Mouse (Mus musculus) lung, embryonic 16.5 days (tissue): Measurements from ENCODE around the gene Pcdh15. TPM values are rescaled to one million over a fixed set of nuclear protein-coding genes. Genes with fewer than 3 reads are reported as not detected.

Experiments
- ATAC-seq: fragments of 200-750 bp; cut with Nextera tagmentation; 2 replicates; pipeline ENCODE4 v1.8.0; 2017; ENCODE audit warnings: low read depth, mild to moderate bottlenecking, moderate library complexity
- H3K27ac ChIP-seq: fragments of 300-500 bp; sonication (generic); 2 replicates; pipeline ENCODE4 v1.5.1; 2014; ENCODE audit warnings: mild to moderate bottlenecking, control low read depth, low read length
- H3K27me3 ChIP-seq: fragments of 300-500 bp; sonication (generic); 2 replicates; pipeline ENCODE4 v1.6.1; 2014; ENCODE audit warnings: low read depth, low read length, mixed read lengths; ENCODE audit not compliant: control insufficient read depth, insufficient read depth
- H3K36me3 ChIP-seq: fragments of 300-500 bp; sonication (generic); 2 replicates; pipeline ENCODE4 v1.6.1; 2014; ENCODE audit warnings: low read length; ENCODE audit not compliant: control insufficient read depth, insufficient read depth
- H3K4me1 ChIP-seq: fragments of 300-500 bp; sonication (generic); replicated peaks from 2 replicates; pipeline ENCODE4 v1.6.1; 2014; ENCODE audit warnings: low read length, mixed read lengths; ENCODE audit not compliant: control insufficient read depth, insufficient read depth
- H3K4me2 ChIP-seq: fragments of 300-500 bp; sonication (generic); 2 replicates; pipeline ENCODE4 v1.6.1; 2014; ENCODE audit warnings: low read depth, low read length, control low read depth
- H3K4me3 ChIP-seq: fragments of 300-500 bp; sonication (generic); 2 replicates; pipeline ENCODE4 v1.5.1; 2014; ENCODE audit warnings: mild to moderate bottlenecking, low read length, control low read depth
- H3K9ac ChIP-seq: fragments of 300-500 bp; sonication (generic); 2 replicates; pipeline ENCODE4 v1.6.1; 2014; ENCODE audit warnings: low read length, control low read depth
- H3K9me3 ChIP-seq: fragments of 300-500 bp; sonication (generic); 2 replicates; pipeline ENCODE4 v1.6.1; 2016; ENCODE audit warnings: low read length; ENCODE audit not compliant: control insufficient read depth
- WGBS: fragments of 180-500 bp; shearing (Covaris S2); extraction: QIAGEN DNeasy Blood & Tissue Kit; methylation state at CpG from one replicate; pipeline ENCODE4 v1.1.7; 2014; 5-methylcytosine and 5-hydroxymethylcytosine counted together
- polyA plus RNA-seq: library from polyadenylated mRNA; unstranded; fragments of >200 nt; fragmentation: Nextera tagmentation; extraction: Ambion mirVana; gene quantifications from 2 replicates; pipeline ENCODE4 v1.2.1, GENCODE M21; 2015

Gene Pcdh15
- polyA plus RNA-seq, 1 experiment from 2014 or later = 0.08 TPM

DNA sequence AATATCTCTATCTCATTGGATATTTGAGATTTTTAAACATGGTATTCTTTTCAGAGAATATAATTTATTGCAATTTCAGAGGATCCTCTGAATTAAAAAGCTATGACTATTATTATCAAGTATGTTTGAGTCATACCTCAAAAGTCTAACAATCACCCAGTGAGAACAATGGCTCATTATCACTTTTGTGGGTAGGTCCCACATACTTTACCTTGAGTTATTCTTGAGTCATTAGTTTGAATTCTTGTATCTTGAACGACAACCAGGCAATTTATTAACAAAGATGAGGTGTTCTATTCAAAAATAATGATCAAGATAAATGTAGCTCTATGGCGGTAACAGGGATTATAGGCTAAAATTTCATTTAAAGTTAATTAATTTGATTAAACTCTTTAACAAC lies 1439.2 kb downstream of the Pcdh15 start:
- no peak overlapping the region for H3K9ac ChIP-seq
- no peak overlapping the region for H3K27ac ChIP-seq
- no peak overlapping the region for H3K4me2 ChIP-seq
- 66% methylated on average over 2 of the region's 2 CpGs for WGBS
- no peaks in the 10 kb centered on the region for H3K36me3 ChIP-seq
- H3K4me3 ChIP-seq = no peak overlapping the region
- H3K27me3 ChIP-seq = no peaks in the 10 kb centered on the region
- ATAC-seq = no peak
- no peaks in the 10 kb centered on the region for H3K9me3 ChIP-seq
- H3K4me1 ChIP-seq = no peaks in the 10 kb centered on the region

DNA sequence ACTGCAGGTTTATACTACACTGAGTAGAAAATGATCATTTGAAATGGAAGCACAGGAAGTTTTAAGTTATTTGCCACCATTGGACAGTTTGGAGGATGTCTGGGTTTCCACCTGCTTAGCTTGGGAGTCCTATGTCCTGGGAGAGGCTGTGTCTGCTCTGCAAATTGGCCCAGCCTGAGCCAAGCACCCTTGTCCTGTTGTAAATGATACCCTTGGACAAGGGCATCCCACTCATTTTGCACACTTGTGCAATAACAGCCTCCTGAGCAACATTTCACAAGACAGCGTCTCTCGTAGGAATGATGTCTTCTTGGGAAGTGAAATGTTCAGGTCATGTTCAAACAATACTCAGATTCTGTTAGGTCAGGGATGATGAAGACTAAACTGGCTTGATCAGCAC lies 1456.2 kb downstream of the Pcdh15 start:
- no peak for ATAC-seq
- no peak overlapping the region for H3K9ac ChIP-seq
- no peaks in the 10 kb centered on the region for H3K36me3 ChIP-seq
- H3K4me2 ChIP-seq = no peak overlapping the region
- no peaks in the 10 kb centered on the region for H3K4me1 ChIP-seq
- H3K27ac ChIP-seq = no peak overlapping the region
- no peaks in the 10 kb centered on the region for H3K27me3 ChIP-seq
- H3K9me3 ChIP-seq = no peaks in the 10 kb centered on the region
- 73% methylated on average over 2 of the region's 2 CpGs for WGBS
- H3K4me3 ChIP-seq = no peak overlapping the region

DNA sequence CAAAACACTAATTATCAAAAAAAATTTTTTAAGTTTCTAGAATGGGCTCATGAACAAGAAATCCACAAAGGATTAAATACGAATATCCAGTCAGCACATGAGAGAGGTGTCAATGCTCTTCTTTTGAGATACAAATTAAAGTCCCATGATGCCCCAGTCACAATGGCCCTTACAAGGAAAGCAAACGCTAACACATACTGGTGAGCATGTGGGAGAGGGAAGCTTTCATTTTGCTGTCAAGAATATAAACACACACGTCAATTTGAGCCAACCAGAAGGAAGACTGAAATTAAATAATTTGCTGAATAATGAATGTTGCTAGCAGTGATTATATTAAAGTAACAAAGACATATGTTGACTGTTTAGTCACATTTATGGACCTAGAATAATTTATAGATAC lies 1470.5 kb downstream of the Pcdh15 start:
- H3K4me1 ChIP-seq = no peaks in the 10 kb centered on the region
- 51% methylated on average over 3 of the region's 3 CpGs for WGBS
- no peaks in the 10 kb centered on the region for H3K9me3 ChIP-seq
- no peaks in the 10 kb centered on the region for H3K27me3 ChIP-seq
- H3K36me3 ChIP-seq = no peaks in the 10 kb centered on the region
- no peak for ATAC-seq
- H3K27ac ChIP-seq = no peak overlapping the region
- H3K9ac ChIP-seq = no peak overlapping the region
- no peak overlapping the region for H3K4me3 ChIP-seq
- no peak overlapping the region for H3K4me2 ChIP-seq

DNA sequence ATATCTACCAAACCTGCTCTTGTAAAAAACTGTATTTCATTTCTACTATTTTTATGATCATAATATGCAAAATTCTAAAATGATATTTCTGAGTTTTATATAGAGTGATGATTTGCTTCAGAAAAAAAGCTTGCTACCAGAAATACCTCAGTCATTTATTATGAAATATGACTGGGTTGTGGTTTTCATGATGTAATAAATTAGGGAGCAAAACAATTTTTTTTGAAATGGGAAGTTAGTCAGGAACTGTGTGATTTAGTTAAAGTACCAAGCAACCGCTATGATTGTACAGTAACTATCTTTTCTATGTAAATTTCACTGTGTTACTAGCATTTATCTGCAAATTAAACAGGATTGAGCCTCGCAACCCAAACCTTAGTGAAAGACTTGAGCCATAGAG lies 1480.8 kb downstream of the Pcdh15 start:
- Histone ChIP-seq H3K36me3 (no peaks in the 10 kb centered on the region), H3K4me1 (no peaks in the 10 kb centered on the region), H3K4me3 (no peak overlapping the region), H3K4me2 (no peak overlapping the region), H3K9me3 (no peaks in the 10 kb centered on the region), H3K27me3 (no peaks in the 10 kb centered on the region), H3K27ac (no peak overlapping the region), H3K9ac (no peak overlapping the region)
- 80% methylated on average over 2 of the region's 2 CpGs for WGBS
- ATAC-seq = no peak

DNA sequence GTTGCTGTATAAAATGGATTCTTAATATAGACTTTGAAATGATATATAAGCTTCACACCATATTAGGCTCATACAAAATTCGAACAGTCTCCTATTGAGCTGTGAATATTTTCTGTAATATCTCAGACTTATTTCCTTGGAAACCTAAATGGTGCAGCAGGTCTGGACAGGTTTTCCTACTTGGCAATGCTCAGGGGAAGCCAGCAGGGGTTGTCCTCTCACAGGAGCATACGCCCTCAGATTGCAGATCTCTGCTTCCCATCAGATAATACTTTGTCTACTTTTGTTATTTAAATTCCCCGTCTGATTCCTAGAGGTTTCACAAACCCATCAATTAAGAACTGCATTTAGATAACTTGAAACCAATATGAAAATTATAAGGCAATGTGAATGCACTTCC lies 1492.7 kb downstream of the Pcdh15 start:
- Histone ChIP-seq H3K27ac (no peak overlapping the region), H3K36me3 (no peaks in the 10 kb centered on the region), H3K4me3 (no peak overlapping the region), H3K4me1 (no peaks in the 10 kb centered on the region), H3K27me3 (no peaks in the 10 kb centered on the region), H3K9me3 (no peaks in the 10 kb centered on the region), H3K4me2 (no peak overlapping the region), H3K9ac (no peak overlapping the region)
- ATAC-seq = no peak
- 65% methylated on average over 3 of the region's 3 CpGs for WGBS

DNA sequence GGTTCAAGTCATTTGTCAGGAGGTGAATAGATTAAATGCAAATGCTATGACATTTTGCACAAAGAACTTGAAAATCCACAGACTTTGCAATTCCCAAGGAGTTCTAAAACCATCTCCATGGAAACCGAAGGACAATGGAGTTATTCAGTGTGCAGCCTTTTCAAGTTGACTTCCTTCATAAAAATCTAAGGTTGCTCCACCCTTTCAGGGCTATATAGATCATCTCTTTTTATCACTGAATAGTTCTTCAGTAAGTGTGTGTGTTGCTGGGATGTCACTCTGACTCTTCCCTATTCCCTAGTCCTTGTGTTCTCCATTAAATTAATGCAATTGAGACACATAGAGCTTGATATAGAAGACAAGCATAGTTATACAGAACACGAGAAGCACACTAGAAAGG lies 1508.5 kb downstream of the Pcdh15 start:
- WGBS = 80% methylated on average over 2 of the region's 2 CpGs
- no peak for ATAC-seq
- Histone ChIP-seq H3K4me1 (no peaks in the 10 kb centered on the region), H3K36me3 (no peaks in the 10 kb centered on the region), H3K4me2 (no peak overlapping the region), H3K4me3 (no peak overlapping the region), H3K27me3 (no peaks in the 10 kb centered on the region), H3K9ac (no peak overlapping the region), H3K9me3 (no peaks in the 10 kb centered on the region), H3K27ac (no peak overlapping the region)

DNA sequence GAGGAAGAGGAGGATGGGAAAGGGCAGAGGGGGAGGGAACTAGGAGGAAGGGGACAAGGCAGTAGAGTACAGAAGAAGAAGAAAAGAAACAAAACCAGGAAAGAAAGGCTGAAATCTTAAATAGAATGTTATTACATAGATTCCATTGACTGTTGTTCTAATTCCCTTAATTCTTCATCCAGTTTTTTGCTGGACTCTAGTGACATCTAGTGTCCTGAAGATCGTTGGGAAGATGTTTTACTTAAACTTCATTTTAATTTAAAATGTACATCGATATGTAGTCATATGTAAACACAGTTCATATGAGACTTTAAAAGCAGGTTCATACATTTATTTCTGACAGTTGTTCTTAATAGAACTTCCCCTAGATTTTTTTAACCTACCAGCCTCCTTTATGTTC lies 1522.7 kb downstream of the Pcdh15 start:
- WGBS = 37% methylated on average over 2 of the region's 2 CpGs
- no peaks in the 10 kb centered on the region for H3K36me3 ChIP-seq
- no peaks in the 10 kb centered on the region for H3K9me3 ChIP-seq

DNA sequence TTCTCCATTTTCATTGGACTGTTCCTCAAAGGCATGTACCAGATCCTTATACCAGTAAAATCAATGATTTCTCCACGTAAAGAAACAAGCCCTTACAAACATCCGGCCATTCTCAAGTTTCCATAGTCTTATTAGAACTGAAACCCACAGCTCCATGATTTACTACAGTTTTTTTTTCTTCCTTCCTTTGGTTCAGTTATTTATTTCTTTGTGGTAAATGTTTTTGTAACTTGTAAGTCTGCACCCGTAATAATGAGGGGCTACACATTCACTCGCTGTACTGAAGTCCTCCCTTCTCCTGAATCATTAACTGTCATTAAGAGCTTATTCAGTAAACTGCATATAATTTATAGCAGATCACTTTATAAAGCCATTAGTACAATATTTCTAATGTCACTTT lies 1526.6 kb downstream of the Pcdh15 start:
- no peak for ATAC-seq
- no peaks in the 10 kb centered on the region for H3K27me3 ChIP-seq
- no peaks in the 10 kb centered on the region for H3K36me3 ChIP-seq
- H3K9me3 ChIP-seq = no peaks in the 10 kb centered on the region
- no peak overlapping the region for H3K9ac ChIP-seq
- no peak overlapping the region for H3K4me2 ChIP-seq
- no peaks in the 10 kb centered on the region for H3K4me1 ChIP-seq
- no peak overlapping the region for H3K27ac ChIP-seq
- H3K4me3 ChIP-seq = no peak overlapping the region
- WGBS = 71% methylated on average over 4 of the region's 4 CpGs

More for the DNA sequence above, 1522.7 kb downstream of the Pcdh15 start:
- H3K4me3 ChIP-seq = no peak overlapping the region
- no peak overlapping the region for H3K27ac ChIP-seq
- no peaks in the 10 kb centered on the region for H3K4me1 ChIP-seq
- ATAC-seq = no peak
- no peaks in the 10 kb centered on the region for H3K27me3 ChIP-seq
- no peak overlapping the region for H3K9ac ChIP-seq
- no peak overlapping the region for H3K4me2 ChIP-seq

DNA sequence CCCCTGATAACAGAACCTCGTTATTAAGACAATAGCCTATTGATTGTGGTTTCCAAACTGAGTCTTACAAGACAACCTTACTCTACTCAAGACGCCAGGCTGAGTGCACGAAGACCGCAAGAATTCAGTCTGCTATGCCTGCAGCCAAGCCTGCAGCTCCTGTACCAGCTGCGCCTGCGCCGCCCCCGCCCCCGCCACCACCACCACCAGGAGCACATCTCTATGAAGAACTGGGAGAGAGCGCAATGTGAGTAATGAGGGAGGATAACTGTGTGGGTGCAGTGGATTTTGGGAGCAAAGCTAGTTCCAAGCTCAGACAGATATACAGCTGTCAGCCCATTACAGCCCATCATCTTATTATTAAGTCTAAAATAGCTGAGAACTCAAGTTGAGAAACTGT lies 1527.5 kb downstream of the Pcdh15 start:
- no peaks in the 10 kb centered on the region for H3K27me3 ChIP-seq
- no peak overlapping the region for H3K4me3 ChIP-seq
- no peak overlapping the region for H3K4me2 ChIP-seq
- WGBS = 38% methylated on average over 10 of the region's 10 CpGs
- H3K4me1 ChIP-seq = no peaks in the 10 kb centered on the region
- H3K27ac ChIP-seq = no peak overlapping the region
- no peak for ATAC-seq
- H3K9me3 ChIP-seq = no peaks in the 10 kb centered on the region
- no peaks in the 10 kb centered on the region for H3K36me3 ChIP-seq
- H3K9ac ChIP-seq = no peak overlapping the region

DNA sequence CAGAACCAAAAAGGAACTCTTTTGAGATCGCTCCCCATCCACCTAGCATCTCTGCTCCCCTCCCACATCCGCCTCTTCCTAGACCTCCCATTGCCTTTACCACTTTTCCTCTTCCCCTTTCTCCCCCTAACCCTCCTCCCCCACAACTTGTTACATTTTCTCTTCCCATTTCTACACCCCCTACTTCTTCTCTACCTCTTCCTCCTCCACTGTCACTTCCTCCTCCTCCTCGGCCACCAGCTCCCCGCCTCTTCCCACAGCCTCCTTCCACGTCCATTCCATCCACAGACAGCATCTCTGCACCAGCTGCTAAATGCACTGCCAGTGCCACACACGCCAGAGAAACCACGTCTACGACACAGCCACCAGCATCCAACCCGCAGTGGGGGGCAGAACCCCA lies 1532.2 kb downstream of the Pcdh15 start:
- no peak for ATAC-seq
- Histone ChIP-seq H3K4me1 (no peaks in the 10 kb centered on the region), H3K36me3 (no peaks in the 10 kb centered on the region), H3K27ac (no peak overlapping the region), H3K4me2 (no peak overlapping the region), H3K9me3 (no peaks in the 10 kb centered on the region), H3K4me3 (no peak overlapping the region), H3K9ac (no peak overlapping the region), H3K27me3 (no peaks in the 10 kb centered on the region)
- WGBS = 86% methylated on average over 9 of the region's 9 CpGs
